Mouse (Mus musculus) stomach, embryonic 14.5 days (tissue): Measurements from ENCODE around the gene Lamb3. TPM values are rescaled to one million over a fixed set of nuclear protein-coding genes. Genes with fewer than 3 reads are reported as not detected.

Source experiments
- ATAC-seq: fragments of 200-750 bp; cut with Nextera tagmentation; 2 replicates; pipeline ENCODE4 v1.8.0; 2017; ENCODE audit warnings: low read depth, moderate TSS enrichment; ENCODE audit not compliant: insufficient number of reproducible peaks, insufficient read depth, low FRiP score
- H3K27ac ChIP-seq: fragments of 300-500 bp; sonication (generic); 2 replicates; pipeline ENCODE4 v1.5.1; 2014; ENCODE audit warnings: mild to moderate bottlenecking, low read length, moderate library complexity, mixed read lengths
- H3K27me3 ChIP-seq: fragments of 300-500 bp; sonication (generic); 2 replicates; pipeline ENCODE4 v1.6.1; 2014; ENCODE audit warnings: low read length, control low read depth, mixed read lengths; ENCODE audit not compliant: control insufficient read depth, insufficient read depth
- H3K36me3 ChIP-seq: fragments of 300-500 bp; sonication (generic); 2 replicates; pipeline ENCODE4 v1.6.1; 2014; ENCODE audit warnings: mild to moderate bottlenecking, control low read depth, low read length, moderate library complexity, mixed read lengths; ENCODE audit not compliant: control insufficient read depth, insufficient read depth
- H3K4me1 ChIP-seq: fragments of 300-500 bp; sonication (generic); 2 replicates; pipeline ENCODE4 v1.6.1; 2014; ENCODE audit warnings: low read length, control low read depth, mixed read lengths; ENCODE audit not compliant: control insufficient read depth, insufficient read depth
- H3K4me2 ChIP-seq: fragments of 300-500 bp; sonication (generic); replicated peaks from 2 replicates; pipeline ENCODE4 v1.6.1; 2014; ENCODE audit warnings: low read depth, low read length, control low read depth
- H3K4me3 ChIP-seq: fragments of 300-500 bp; sonication (generic); 2 replicates; pipeline ENCODE4 v1.5.1; 2014; ENCODE audit warnings: low read depth, low read length, control low read depth
- H3K9ac ChIP-seq: fragments of 300-500 bp; sonication (generic); replicated peaks from 2 replicates; pipeline ENCODE4 v1.6.1; 2014; ENCODE audit warnings: low read depth, mild to moderate bottlenecking, control low read depth, low read length, moderate library complexity, mixed read lengths
- H3K9me3 ChIP-seq: fragments of 300-500 bp; sonication (generic); 2 replicates; pipeline ENCODE4 v1.6.1; 2016; ENCODE audit warnings: low read depth, low read length, control low read depth; ENCODE audit not compliant: control insufficient read depth
- WGBS: fragments of 180-500 bp; shearing (Covaris S2); extraction: QIAGEN DNeasy Blood & Tissue Kit; methylation state at CpG from one replicate; pipeline ENCODE4 v1.1.7; 2014; 5-methylcytosine and 5-hydroxymethylcytosine counted together
- polyA plus RNA-seq: library from polyadenylated mRNA; unstranded; fragments of >200 nt; fragmentation: Nextera tagmentation; extraction: Ambion mirVana; gene quantifications from 2 replicates; pipeline ENCODE4 v1.2.1, GENCODE M21; 2014

Gene Lamb3
- polyA plus RNA-seq, 1 experiment from 2014 or later = 9.7 TPM

GRCm38 (mm10) chr1:193299995-193300394, 92.5 kb downstream of the Lamb3 start:
- Histone ChIP-seq H3K27me3 (no peaks in the 10 kb centered on the region), H3K4me2 (no peak overlapping the region), H3K9ac (no peak overlapping the region), H3K27ac (no peak overlapping the region), H3K9me3 (no peaks in the 10 kb centered on the region), H3K4me1 (no peaks in the 10 kb centered on the region), H3K4me3 (no peak overlapping the region), H3K36me3 (no peaks in the 10 kb centered on the region)
- ATAC-seq = no peak
- 40% methylated on average over 1 of the region's 1 CpGs for WGBS

DNA sequence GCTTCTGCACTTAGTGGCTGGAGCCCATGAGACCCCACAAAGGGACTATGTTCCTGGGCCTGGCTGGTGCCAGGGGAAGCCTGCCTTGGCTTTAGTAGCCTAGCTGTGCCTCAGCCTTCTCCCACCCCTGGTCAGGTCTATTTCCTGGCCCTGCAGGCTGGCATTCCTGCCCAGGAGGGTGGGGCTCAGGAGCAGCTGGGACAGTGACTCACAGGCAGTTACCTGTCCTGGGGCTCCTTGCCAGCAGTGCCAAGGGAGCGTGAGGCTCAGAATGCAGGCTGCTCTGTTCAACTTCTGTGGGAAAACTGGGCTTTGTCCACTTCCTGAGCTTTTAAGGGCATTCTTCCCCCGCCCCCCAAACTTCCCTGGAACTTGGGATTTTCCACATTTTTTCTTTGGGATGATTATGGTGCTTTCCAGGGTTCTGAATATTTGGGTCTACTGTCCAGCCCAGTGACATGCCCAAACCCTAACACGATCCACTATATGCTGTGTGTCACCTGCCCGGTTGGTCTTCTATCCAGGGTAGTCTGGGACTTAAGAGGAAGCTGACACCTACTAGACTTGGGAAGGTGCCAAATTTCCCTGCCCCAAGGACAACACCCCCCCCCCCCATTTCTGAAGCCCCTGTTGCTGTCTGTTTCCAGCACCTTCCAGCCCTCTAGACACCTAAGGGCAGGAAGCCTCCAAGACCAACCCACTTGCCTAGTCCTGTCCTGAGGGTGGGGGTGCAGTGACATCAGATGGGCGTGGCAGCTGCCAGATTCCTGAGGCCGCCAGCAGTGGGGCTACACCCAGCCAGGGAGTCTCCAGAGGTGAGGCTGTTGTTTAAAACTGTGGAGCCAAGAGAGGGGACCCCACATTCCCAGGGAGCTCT, 94.0 kb downstream of the Lamb3 start:
- ATAC-seq = peak; percentile 89
- H3K27ac ChIP-seq = peak overlapping the region; percentile 83
- no peaks in the 10 kb centered on the region for H3K9me3 ChIP-seq
- 54% methylated on average over 6 of the region's 6 CpGs for whole genome bisulfite sequencing
- H3K4me3 ChIP-seq = no peak overlapping the region
- peak overlapping the region; percentile 39 for H3K4me2 ChIP-seq
- no peak overlapping the region for H3K9ac ChIP-seq
- no peaks in the 10 kb centered on the region for H3K4me1 ChIP-seq
- H3K27me3 ChIP-seq = no peaks in the 10 kb centered on the region
- H3K36me3 ChIP-seq = no peaks in the 10 kb centered on the region

DNA sequence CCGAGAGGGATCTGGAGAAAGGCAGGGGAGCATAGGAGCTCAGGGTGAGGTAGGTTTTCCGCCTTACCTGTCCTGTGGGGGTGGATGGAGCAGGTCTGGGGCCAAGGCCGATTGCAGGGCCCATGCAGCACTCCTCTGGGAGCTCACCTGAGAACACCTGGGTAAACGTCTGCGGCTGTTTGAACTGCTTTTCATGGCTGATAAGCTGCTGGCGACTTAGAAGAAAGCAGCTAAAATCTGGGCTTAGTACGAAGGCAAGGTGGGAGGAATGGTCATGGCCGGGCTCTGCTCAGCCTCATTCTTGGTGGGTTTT, 94.5 kb downstream of the Lamb3 start:
- ATAC-seq = peak; percentile 81
- no peak overlapping the region for H3K4me3 ChIP-seq
- 40% methylated on average over 8 of the region's 8 CpGs for WGBS

DNA sequence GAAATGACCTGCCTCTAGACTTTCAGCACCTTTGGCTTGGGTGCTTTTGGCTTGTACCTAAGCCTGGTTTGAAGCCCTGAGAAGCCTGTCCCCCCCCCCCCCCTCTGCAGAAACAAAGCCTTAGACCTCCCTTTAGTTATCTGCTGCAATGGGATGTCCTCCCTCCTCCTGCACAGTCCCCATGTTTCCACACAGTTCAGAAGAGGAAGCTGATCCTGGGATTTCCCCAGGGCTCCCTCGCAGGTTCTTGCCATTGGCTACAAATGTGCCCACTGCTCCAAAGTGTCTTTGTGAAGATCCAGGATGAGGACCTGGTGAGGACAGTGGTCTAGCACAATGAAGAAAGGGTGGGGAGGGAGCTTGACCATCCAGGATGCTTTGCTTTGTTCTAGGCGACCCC, 95.6 kb downstream of the Lamb3 start:
- no peak overlapping the region for H3K27ac ChIP-seq

More for the DNA sequence above, 94.5 kb downstream of the Lamb3 start:
- peak overlapping the region; percentile 83 for H3K27ac ChIP-seq
- no peaks in the 10 kb centered on the region for H3K9me3 ChIP-seq
- H3K36me3 ChIP-seq = no peaks in the 10 kb centered on the region
- H3K4me2 ChIP-seq = peak overlapping the region; percentile 39
- no peak overlapping the region for H3K9ac ChIP-seq
- no peaks in the 10 kb centered on the region for H3K27me3 ChIP-seq
- H3K4me1 ChIP-seq = no peaks in the 10 kb centered on the region

DNA sequence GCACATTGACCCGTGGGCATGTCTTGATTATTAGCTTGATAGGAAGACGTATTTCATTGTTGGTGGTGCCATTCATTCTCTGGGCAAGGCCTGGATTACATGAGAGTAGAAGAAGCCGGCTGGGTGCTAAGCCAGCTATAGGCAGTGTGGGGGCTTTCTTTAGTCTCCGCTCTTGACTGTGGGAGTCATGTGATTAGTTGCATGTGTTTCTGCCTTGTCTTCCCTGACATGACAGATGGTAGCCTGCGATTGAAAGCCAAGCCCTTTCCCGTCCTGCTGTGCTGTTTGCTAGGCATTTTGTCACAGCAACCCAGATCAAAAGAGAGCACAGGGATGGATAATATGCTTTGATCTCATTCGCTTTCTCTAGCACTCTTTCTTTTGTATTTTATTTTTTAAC, 97.9 kb downstream of the Lamb3 start:
- no peak overlapping the region for H3K4me3 ChIP-seq
- H3K36me3 ChIP-seq = no peaks in the 10 kb centered on the region
- 34% methylated on average over 7 of the region's 7 CpGs for WGBS
- H3K9ac ChIP-seq = no peak overlapping the region
- no peaks in the 10 kb centered on the region for H3K27me3 ChIP-seq
- H3K27ac ChIP-seq = no peak overlapping the region
- no peaks in the 10 kb centered on the region for H3K4me1 ChIP-seq
- no peaks in the 10 kb centered on the region for H3K9me3 ChIP-seq
- ATAC-seq = no peak
- H3K4me2 ChIP-seq = no peak overlapping the region

More for the DNA sequence above, 95.6 kb downstream of the Lamb3 start:
- no peak for ATAC-seq
- peak overlapping the region; percentile 39 for H3K4me2 ChIP-seq
- no peaks in the 10 kb centered on the region for H3K36me3 ChIP-seq
- no peaks in the 10 kb centered on the region for H3K27me3 ChIP-seq
- no peak overlapping the region for H3K4me3 ChIP-seq
- no peak overlapping the region for H3K9ac ChIP-seq
- 60% methylated on average over 2 of the region's 2 CpGs for WGBS
- no peaks in the 10 kb centered on the region for H3K9me3 ChIP-seq
- no peaks in the 10 kb centered on the region for H3K4me1 ChIP-seq

DNA sequence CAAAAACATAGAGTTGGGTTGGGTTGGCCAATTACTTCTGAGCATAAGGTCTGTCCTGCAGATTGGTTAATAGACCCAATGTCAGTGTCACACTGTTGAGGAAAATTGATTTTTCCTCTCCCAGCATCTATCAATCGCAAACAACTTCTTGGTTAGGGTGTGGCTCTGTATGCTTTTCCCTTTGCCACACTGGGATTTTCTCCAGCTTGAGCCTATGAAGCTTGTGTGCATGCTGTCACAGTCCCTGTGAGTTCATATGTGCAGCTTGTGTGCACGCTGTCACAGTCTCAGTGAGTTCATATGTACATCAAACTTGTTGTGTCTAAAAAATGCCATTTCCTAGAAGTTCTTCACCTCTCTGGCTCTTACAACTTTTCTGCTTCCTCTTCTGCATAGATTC, 99.3 kb downstream of the Lamb3 start:
- Histone ChIP-seq H3K36me3 (no peaks in the 10 kb centered on the region), H3K4me2 (no peak overlapping the region), H3K9ac (no peak overlapping the region), H3K4me3 (no peak overlapping the region), H3K4me1 (no peaks in the 10 kb centered on the region), H3K27ac (no peak overlapping the region), H3K9me3 (no peaks in the 10 kb centered on the region), H3K27me3 (no peaks in the 10 kb centered on the region)
- 82% methylated on average over 2 of the region's 2 CpGs for WGBS
- no peak for ATAC-seq

DNA sequence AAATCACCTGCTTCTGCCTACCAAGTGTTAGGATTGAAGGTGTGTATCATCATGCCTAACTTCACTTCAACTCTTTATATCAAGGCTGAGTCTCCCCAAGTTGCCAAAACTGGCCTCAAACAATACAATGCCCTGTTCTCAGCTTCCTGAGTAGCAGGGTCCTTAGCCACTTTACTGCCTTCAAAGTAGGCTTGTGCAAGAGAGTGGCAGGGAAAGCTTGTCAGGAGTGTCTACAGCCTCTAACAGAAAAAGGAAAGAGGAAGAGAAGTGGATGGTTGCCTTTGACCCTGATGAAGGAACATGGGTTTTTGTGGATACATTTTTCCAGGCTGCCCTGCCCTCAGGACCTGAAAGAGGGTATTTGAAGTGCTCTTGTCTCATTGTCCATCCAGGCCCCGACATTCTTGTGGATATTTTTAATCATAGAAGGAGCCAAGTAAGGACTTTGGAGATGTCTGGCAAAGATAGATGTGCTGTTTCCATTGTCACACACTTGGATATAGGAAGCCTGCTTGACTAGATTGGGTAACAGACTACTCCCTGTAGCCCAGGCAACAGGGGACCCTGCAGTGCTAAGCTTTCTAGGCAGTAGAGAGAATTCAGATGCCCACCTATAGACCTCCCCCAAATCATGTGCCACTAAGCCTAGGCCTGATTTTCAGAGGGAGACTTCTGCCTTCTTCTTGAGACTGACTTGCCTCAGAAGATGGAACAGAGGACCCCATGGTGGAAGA, 102.5 kb downstream of the Lamb3 start:
- no peak overlapping the region for H3K4me3 ChIP-seq
- no peaks in the 10 kb centered on the region for H3K4me1 ChIP-seq
- H3K36me3 ChIP-seq = no peaks in the 10 kb centered on the region
- no peak overlapping the region for H3K27ac ChIP-seq
- no peak overlapping the region for H3K9ac ChIP-seq
- no peaks in the 10 kb centered on the region for H3K27me3 ChIP-seq
- no peaks in the 10 kb centered on the region for H3K9me3 ChIP-seq
- WGBS = 66% methylated on average over 1 of the region's 1 CpGs
- ATAC-seq = no peak
- no peak overlapping the region for H3K4me2 ChIP-seq

DNA sequence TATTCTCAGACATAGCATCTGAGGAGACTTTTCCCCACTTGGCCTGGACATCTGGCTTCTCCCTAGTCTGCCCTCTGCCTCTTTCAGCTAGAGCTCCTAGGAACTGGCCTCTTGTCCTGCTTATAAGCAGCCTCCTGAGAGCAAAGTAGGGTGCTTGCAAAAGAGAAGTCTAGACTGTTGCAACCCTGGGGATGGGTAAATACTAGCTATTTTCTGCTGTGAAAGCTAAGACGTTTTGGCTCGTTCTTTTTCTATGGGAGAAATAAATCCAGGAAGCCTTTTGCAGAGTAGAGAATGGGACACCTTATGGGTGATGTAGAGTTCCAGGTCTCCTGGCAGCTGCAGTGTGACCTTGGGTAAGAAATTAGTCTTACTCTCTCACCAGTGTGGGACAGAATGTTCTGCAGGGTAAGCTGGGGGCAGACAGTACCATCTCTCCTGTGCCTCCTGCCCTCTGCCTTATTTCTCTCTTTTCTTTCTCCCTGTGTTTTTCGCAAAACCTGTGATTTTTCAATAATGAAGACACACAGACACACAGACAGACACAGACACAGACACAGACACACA, 103.1 kb downstream of the Lamb3 start:
- Histone ChIP-seq H3K27ac (no peak overlapping the region), H3K4me2 (no peak overlapping the region), H3K27me3 (no peaks in the 10 kb centered on the region), H3K4me3 (no peak overlapping the region), H3K9me3 (no peaks in the 10 kb centered on the region), H3K9ac (no peak overlapping the region), H3K4me1 (peaks cover 4% of the 10 kb centered on the region; the same call in 1 of the 2 replicates), H3K36me3 (no peaks in the 10 kb centered on the region)
- no peak for ATAC-seq
- WGBS = 85% methylated on average over 3 of the region's 3 CpGs
